Mouse (Mus musculus) C2C12 (cell line): ENCODE measurements at regions not wholly inside any gene's neighbourhood (a gene's known extent, or its start where the extent isn't known, plus 50 kb on each side); places are given as distances from the start of the nearest gene placed in this dataset.

Experiments
- H3K27me3 ChIP-seq: one replicate; pipeline ENCODE4 v1.6.1; 2011; ENCODE audit not compliant: control insufficient read depth, insufficient read depth, insufficient read length
- H3K36me3 ChIP-seq: one replicate; pipeline ENCODE4 v1.6.1; 2011; ENCODE audit not compliant: control insufficient read depth, insufficient read depth
- H3K4me3 ChIP-seq: one replicate; pipeline ENCODE4 v1.5.1; 2011; ENCODE audit warnings: mild to moderate bottlenecking, control low read depth; ENCODE audit not compliant: poor library complexity, insufficient read depth, severe bottlenecking
- H3K79me2 ChIP-seq: one replicate; pipeline ENCODE4 v1.6.1; 2011; ENCODE audit not compliant: control insufficient read depth, insufficient read depth
- H3K79me3 ChIP-seq: one replicate; pipeline ENCODE4 v1.6.1; 2011; ENCODE audit warnings: low read depth, control low read depth
- H3ac ChIP-seq: one replicate; pipeline ENCODE3; 2011; ENCODE audit warnings: low read depth; ENCODE audit not compliant: control insufficient read depth, insufficient read length
- CEBPB ChIP-seq: IDR thresholded peaks from one replicate; pipeline ENCODE4 v1.6.1; 2011; ENCODE audit warnings: low read depth, mild to moderate bottlenecking, control low read depth, moderate library complexity
- CTCF ChIP-seq: IDR thresholded peaks from one replicate; pipeline ENCODE4 v1.5.1; 2011; ENCODE audit not compliant: control insufficient read depth, insufficient read depth, insufficient read length
- FOSL1 ChIP-seq: IDR thresholded peaks from one replicate; pipeline ENCODE4 v1.8.0; 2011; ENCODE audit warnings: mild to moderate bottlenecking, low read length; ENCODE audit not compliant: poor library complexity, insufficient read depth, severe bottlenecking
- MAX ChIP-seq: IDR thresholded peaks from one replicate; pipeline ENCODE4 v1.6.1; 2011; ENCODE audit warnings: mild to moderate bottlenecking, control low read depth
- MYOD1 ChIP-seq: IDR thresholded peaks from one replicate; pipeline ENCODE4 v1.6.1; 2011; ENCODE audit warnings: low read depth; ENCODE audit not compliant: control insufficient read depth, insufficient read length
- MYOG ChIP-seq: IDR thresholded peaks from one replicate; pipeline ENCODE4 v1.6.1; 2011; ENCODE audit not compliant: control insufficient read depth, insufficient read length; ENCODE audit errors: extremely low read depth
- USF1 ChIP-seq: IDR thresholded peaks from one replicate; pipeline ENCODE4 v1.6.1; 2011; ENCODE audit warnings: low read depth, mild to moderate bottlenecking, control low read depth, moderate library complexity

GRCm38 (mm10) chr17:88261556-88261955 is 179.0 kb upstream of the Foxn2 start:
- H3K79me3 ChIP-seq = no peaks in the 10 kb centered on the region
- H3K79me2 ChIP-seq = no peaks in the 10 kb centered on the region
- no peak overlapping the region for H3ac ChIP-seq
- no peak overlapping the region for H3K4me3 ChIP-seq
- no peaks in the 10 kb centered on the region for H3K36me3 ChIP-seq
- no peaks in the 10 kb centered on the region for H3K27me3 ChIP-seq
- TF ChIP-seq MYOD1 (no peak), FOSL1 (no peak), CTCF (no peak), CEBPB (no peak), MAX (no peak)

GRCm38 (mm10) chr17:88262326-88263187 is 178.0 kb upstream of the Foxn2 start:
- Histone ChIP-seq H3K79me2 (no peaks in the 10 kb centered on the region), H3K36me3 (no peaks in the 10 kb centered on the region), H3ac (no peak overlapping the region), H3K27me3 (no peaks in the 10 kb centered on the region), H3K79me3 (no peaks in the 10 kb centered on the region), H3K4me3 (no peak overlapping the region)
- TF ChIP-seq CEBPB = no peak
- no peak for TF ChIP-seq USF1
- no peak for TF ChIP-seq MAX
- no peak for TF ChIP-seq CTCF
- TF ChIP-seq FOSL1 = no peak
- no peak for TF ChIP-seq MYOG
- TF ChIP-seq MYOD1 = no peak

DNA sequence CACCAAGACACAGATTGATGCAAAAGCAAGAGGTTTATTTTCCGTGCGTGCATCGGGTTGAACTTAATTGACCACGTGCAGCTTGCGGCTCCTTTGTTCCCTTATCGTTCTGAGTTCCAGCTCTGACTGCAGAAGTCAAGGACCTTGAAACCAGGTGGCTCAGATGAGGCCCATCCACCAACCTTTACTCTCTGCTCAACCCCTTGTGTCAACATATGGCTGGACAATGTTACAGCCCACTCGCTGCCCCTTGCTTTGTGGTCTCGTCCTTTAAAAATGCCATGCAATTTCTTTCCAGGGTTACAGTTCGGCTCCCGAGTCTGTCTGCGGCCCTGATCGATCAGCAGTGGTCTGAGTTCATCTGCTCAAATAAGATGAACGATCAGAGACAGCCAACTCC is 175.2 kb upstream of the Foxn2 start:
- Histone ChIP-seq H3K79me2 (no peaks in the 10 kb centered on the region), H3K27me3 (no peaks in the 10 kb centered on the region), H3ac (no peak overlapping the region), H3K79me3 (no peaks in the 10 kb centered on the region), H3K36me3 (no peaks in the 10 kb centered on the region), H3K4me3 (no peak overlapping the region)
- TF ChIP-seq MYOD1 = no peak
- TF ChIP-seq MYOG = no peak
- TF ChIP-seq FOSL1 = no peak
- no peak for TF ChIP-seq CTCF
- TF ChIP-seq CEBPB = no peak
- TF ChIP-seq MAX = no peak
- TF ChIP-seq USF1 = no peak

DNA sequence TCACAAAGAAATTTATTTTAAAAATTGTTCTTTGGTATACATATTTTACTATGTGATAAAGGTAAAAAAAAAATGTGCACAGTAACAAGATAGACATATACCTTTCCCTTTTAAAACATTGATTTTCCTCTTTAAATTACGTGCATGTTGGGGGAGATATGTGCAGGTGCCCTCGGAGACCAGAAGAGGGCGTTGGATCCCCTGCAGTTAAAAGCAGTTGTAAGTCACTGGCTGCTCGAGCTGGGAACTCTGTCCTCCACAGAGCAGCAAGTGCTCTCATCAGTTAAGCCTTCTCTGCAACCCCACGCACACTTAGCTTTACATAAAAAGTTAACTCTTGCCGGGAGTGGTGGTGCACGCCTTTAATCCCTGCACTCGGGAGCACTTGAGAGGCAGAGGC is 172.3 kb upstream of the Foxn2 start:
- Histone ChIP-seq H3K36me3 (no peaks in the 10 kb centered on the region), H3K4me3 (no peak overlapping the region), H3K27me3 (no peaks in the 10 kb centered on the region), H3K79me3 (no peaks in the 10 kb centered on the region), H3ac (no peak overlapping the region), H3K79me2 (no peaks in the 10 kb centered on the region)
- TF ChIP-seq USF1 (no peak), MYOD1 (no peak), CEBPB (no peak), MYOG (no peak), MAX (no peak), FOSL1 (no peak), CTCF (no peak)

- H3K79me3 ChIP-seq = no peaks in the 10 kb centered on the region
- no peak overlapping the region for H3ac ChIP-seq
- TF ChIP-seq FOSL1 (no peak), CTCF (no peak), USF1 (no peak), MAX (no peak), CEBPB (no peak), MYOD1 (no peak), MYOG (no peak)
- no peaks in the 10 kb centered on the region for H3K36me3 ChIP-seq
- no peaks in the 10 kb centered on the region for H3K79me2 ChIP-seq
- H3K27me3 ChIP-seq = no peaks in the 10 kb centered on the region
- no peak overlapping the region for H3K4me3 ChIP-seq
Measured at GRCm38 (mm10) chr17:88268802-88269201, 171.7 kb upstream of the Foxn2 start.

DNA sequence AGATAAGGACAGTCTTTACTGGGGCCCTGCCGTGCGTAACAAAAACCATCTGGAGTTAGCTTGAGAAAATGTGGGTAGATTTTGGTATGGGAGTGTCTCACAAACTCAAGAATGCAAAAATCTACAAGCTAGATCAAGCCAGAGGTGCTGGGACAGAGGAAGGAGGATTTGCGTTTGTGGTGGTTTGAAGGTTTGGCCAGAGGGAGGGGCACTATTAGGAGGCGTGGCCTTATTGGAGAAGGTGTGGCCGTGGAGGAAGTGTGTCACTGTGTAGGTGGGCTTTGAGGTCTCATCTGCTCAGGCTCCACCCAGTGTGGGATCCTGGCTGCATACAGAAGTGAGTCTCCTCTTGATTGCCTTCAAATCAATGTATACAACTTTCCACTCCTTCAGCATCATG is 169.6 kb upstream of the Foxn2 start:
- no peak overlapping the region for H3ac ChIP-seq
- no peak overlapping the region for H3K4me3 ChIP-seq
- no peaks in the 10 kb centered on the region for H3K27me3 ChIP-seq
- TF ChIP-seq MAX (no peak), MYOD1 (no peak), MYOG (no peak), USF1 (no peak), CEBPB (no peak), CTCF (no peak), FOSL1 (no peak)
- H3K36me3 ChIP-seq = no peaks in the 10 kb centered on the region
- H3K79me3 ChIP-seq = no peaks in the 10 kb centered on the region
- H3K79me2 ChIP-seq = no peaks in the 10 kb centered on the region
